Mouse (Mus musculus) myocyte (in vitro differentiated cells): ENCODE data around the gene Endou. TPM values are rescaled to one million over a fixed set of nuclear protein-coding genes. Genes with fewer than 3 reads are reported as not detected.

Experiments used
- H3K27me3 ChIP-seq: one replicate; pipeline ENCODE4 v1.6.1; 2011; ENCODE audit not compliant: control insufficient read depth, insufficient read depth, insufficient read length
- H3K36me3 ChIP-seq: one replicate; pipeline ENCODE4 v1.6.1; 2011; ENCODE audit not compliant: control insufficient read depth, insufficient read depth
- H3K4me2 ChIP-seq: one replicate; pipeline ENCODE4 v1.6.1; 2011; ENCODE audit warnings: low read depth, control low read depth
- H3K4me3 ChIP-seq: one replicate; pipeline ENCODE4 v1.5.1; 2011; ENCODE audit warnings: mild to moderate bottlenecking, control low read depth, moderate library complexity
- H3K79me2 ChIP-seq: one replicate; pipeline ENCODE4 v1.6.1; 2011; ENCODE audit not compliant: control insufficient read depth, insufficient read depth
- H3ac ChIP-seq: one replicate; pipeline ENCODE4 v1.6.1; 2011; ENCODE audit not compliant: control insufficient read depth, insufficient read length
- CEBPB ChIP-seq: IDR thresholded peaks from 2 replicates; pipeline ENCODE4 v1.6.1; 2011; ENCODE audit warnings: mild to moderate bottlenecking, moderate library complexity; ENCODE audit not compliant: poor library complexity, insufficient read depth, severe bottlenecking
- E2F4 ChIP-seq: IDR thresholded peaks from one replicate; pipeline ENCODE4 v1.6.1; 2011; ENCODE audit warnings: mild to moderate bottlenecking, control low read depth, moderate library complexity; ENCODE audit not compliant: insufficient read depth
- MAX ChIP-seq: IDR thresholded peaks from one replicate; pipeline ENCODE4 v1.6.1; 2011; ENCODE audit warnings: low read depth, mild to moderate bottlenecking, control low read depth
- MYOD1 ChIP-seq, 3 experiments: IDR thresholded peaks; one replicate each; pipeline ENCODE4 v1.6.1; 2011; ENCODE audit warnings: control low read depth in 2 of 3, low read depth in 2 of 3, mild to moderate bottlenecking in 2 of 3, moderate library complexity in 1 of 3; ENCODE audit not compliant: insufficient read length in 2 of 3, control insufficient read depth in 1 of 3
- MYOG ChIP-seq, 3 experiments: IDR thresholded peaks; one replicate each; pipeline ENCODE4 v1.6.1; 2011; ENCODE audit warnings: control low read depth in 2 of 3, low read depth in 2 of 3, mild to moderate bottlenecking in 2 of 3; ENCODE audit not compliant: insufficient read length in 2 of 3, control insufficient read depth in 1 of 3, insufficient read depth in 1 of 3
- POLR2A ChIP-seq: IDR thresholded peaks from one replicate; pipeline ENCODE4 v1.6.1; 2011; ENCODE audit warnings: low read depth, mild to moderate bottlenecking, control low read depth, moderate library complexity; ENCODE audit not compliant: insufficient read length
- POLR2AphosphoS2 ChIP-seq: IDR thresholded peaks from one replicate; pipeline ENCODE4 v1.6.1; 2011; ENCODE audit warnings: low read depth, control low read depth; ENCODE audit not compliant: insufficient read length
- REST ChIP-seq: IDR thresholded peaks from one replicate; pipeline ENCODE4 v1.6.1; 2011; ENCODE audit warnings: mild to moderate bottlenecking, control low read depth, moderate library complexity; ENCODE audit not compliant: insufficient read depth, insufficient read length
- SRF ChIP-seq: IDR thresholded peaks from one replicate; pipeline ENCODE4 v1.6.1; 2011; ENCODE audit warnings: low read depth; ENCODE audit not compliant: control insufficient read depth, insufficient read length
- TCF12 ChIP-seq: IDR thresholded peaks from one replicate; pipeline ENCODE4 v1.6.1; 2011; ENCODE audit warnings: mild to moderate bottlenecking, control low read depth; ENCODE audit not compliant: poor library complexity, insufficient read depth, severe bottlenecking
- TCF3 ChIP-seq: IDR thresholded peaks from one replicate; pipeline ENCODE4 v1.6.1; 2011; ENCODE audit warnings: low read depth, control low read depth; ENCODE audit not compliant: insufficient read length
- USF1 ChIP-seq: IDR thresholded peaks from one replicate; pipeline ENCODE4 v1.6.1; 2011; ENCODE audit warnings: low read depth, mild to moderate bottlenecking, control low read depth, moderate library complexity
- polyA plus RNA-seq: library from polyadenylated mRNA; unstranded; fragments of >200 nt; fragmentation: generic; extraction: Trizol; gene quantifications from one replicate; pipeline ENCODE4 v1.2.1, GENCODE M21; 2012; ENCODE audit warnings: missing spikeins

The Endou gene
- polyA plus RNA-seq, 1 experiment = 0.01 TPM

- Histone ChIP-seq H3K27me3 (peaks cover 26% of the 10 kb centered on the region), H3ac (no peak overlapping the region), H3K4me2 (peak overlapping the region; percentile 79), H3K4me3 (no peak overlapping the region), H3K79me2 (no peaks in the 10 kb centered on the region), H3K36me3 (no peaks in the 10 kb centered on the region)
- peak; percentile 81 for TF ChIP-seq TCF12
- peak; percentile 24 for TF ChIP-seq SRF
- TF ChIP-seq TCF3 = peak; percentile 83
- no peak for TF ChIP-seq E2F4
- TF ChIP-seq CEBPB = peak; percentile 12; the same call in 1 of the 2 replicates
- no peak for TF ChIP-seq POLR2AphosphoS2
- peak in 2 of 3 experiments; percentile 90 to 95 for TF ChIP-seq MYOD1 (IDR thresholded peaks at IDR 0.05; ENCODE audit: control insufficient read depth in 1 of 3, insufficient read length in 2 of 3, low read depth in 2 of 3)
- TF ChIP-seq REST = no peak
- TF ChIP-seq MYOG (IDR thresholded peaks at IDR 0.05; ENCODE audit: control insufficient read depth in 1 of 3, insufficient read depth in 1 of 3, insufficient read length in 2 of 3, low read depth in 2 of 3) = peak in 2 of 3 experiments; percentile 80 to 92
Measured at GRCm38 (mm10) chr15:97750697-97751096, 19.6 kb upstream of the Endou start.

GRCm38 (mm10) chr15:97749841-97750240 is 18.7 kb upstream of the Endou start:
- Histone ChIP-seq H3K4me2 (no peak overlapping the region), H3K79me2 (no peaks in the 10 kb centered on the region), H3K36me3 (no peaks in the 10 kb centered on the region), H3K4me3 (no peak overlapping the region), H3K27me3 (peaks cover 34% of the 10 kb centered on the region), H3ac (no peak overlapping the region)
- TF ChIP-seq POLR2A (no peak), TCF3 (no peak), USF1 (no peak), E2F4 (no peak), SRF (no peak), MYOG (IDR thresholded peaks at IDR 0.05; ENCODE audit: control insufficient read depth in 1 of 3, insufficient read depth in 1 of 3, insufficient read length in 2 of 3, low read depth in 2 of 3) (no peak), MAX (no peak), REST (no peak), CEBPB (no peak), POLR2AphosphoS2 (no peak), TCF12 (no peak), MYOD1 (IDR thresholded peaks at IDR 0.05; ENCODE audit: control insufficient read depth in 1 of 3, insufficient read length in 2 of 3, low read depth in 2 of 3) (no peak)

GRCm38 (mm10) chr15:97749397-97749796 is 18.3 kb upstream of the Endou start:
- Histone ChIP-seq H3K27me3 (peaks cover 34% of the 10 kb centered on the region), H3K4me3 (no peak overlapping the region), H3K4me2 (no peak overlapping the region), H3K36me3 (no peaks in the 10 kb centered on the region), H3ac (no peak overlapping the region), H3K79me2 (no peaks in the 10 kb centered on the region)
- TF ChIP-seq POLR2AphosphoS2 (no peak), MYOD1 (IDR thresholded peaks at IDR 0.05; ENCODE audit: control insufficient read depth in 1 of 3, insufficient read length in 2 of 3, low read depth in 2 of 3) (no peak), MYOG (IDR thresholded peaks at IDR 0.05; ENCODE audit: control insufficient read depth in 1 of 3, insufficient read depth in 1 of 3, insufficient read length in 2 of 3, low read depth in 2 of 3) (no peak), POLR2A (no peak), SRF (no peak), E2F4 (no peak), MAX (no peak), CEBPB (no peak), REST (no peak), USF1 (no peak), TCF3 (no peak), TCF12 (no peak)

GRCm38 (mm10) chr15:97748964-97749363 is 17.8 kb upstream of the Endou start:
- no peaks in the 10 kb centered on the region for H3K79me2 ChIP-seq
- H3K36me3 ChIP-seq = no peaks in the 10 kb centered on the region

GRCm38 (mm10) chr15:97748309-97748708 is 17.2 kb upstream of the Endou start:
- no peak overlapping the region for H3ac ChIP-seq
- H3K4me3 ChIP-seq = no peak overlapping the region
- no peak overlapping the region for H3K4me2 ChIP-seq
- no peak for TF ChIP-seq TCF3
- TF ChIP-seq REST = no peak
- TF ChIP-seq TCF12 = no peak
- no peak for TF ChIP-seq MYOG (IDR thresholded peaks at IDR 0.05; ENCODE audit: control insufficient read depth in 1 of 3, insufficient read depth in 1 of 3, insufficient read length in 2 of 3, low read depth in 2 of 3)
- TF ChIP-seq CEBPB = no peak
- TF ChIP-seq E2F4 = no peak
- TF ChIP-seq USF1 = no peak
- TF ChIP-seq SRF = no peak
- no peaks in the 10 kb centered on the region for H3K36me3 ChIP-seq
- no peaks in the 10 kb centered on the region for H3K79me2 ChIP-seq
- H3K27me3 ChIP-seq = peaks cover 37% of the 10 kb centered on the region

More at GRCm38 (mm10) chr15:97748964-97749363, 17.8 kb upstream of the Endou start:
- Histone ChIP-seq H3K4me3 (no peak overlapping the region), H3K4me2 (no peak overlapping the region), H3K27me3 (peaks cover 36% of the 10 kb centered on the region), H3ac (no peak overlapping the region)
- TF ChIP-seq REST = no peak
- TF ChIP-seq MYOG (IDR thresholded peaks at IDR 0.05; ENCODE audit: control insufficient read depth in 1 of 3, insufficient read depth in 1 of 3, insufficient read length in 2 of 3, low read depth in 2 of 3) = no peak
- no peak for TF ChIP-seq TCF3
- TF ChIP-seq POLR2AphosphoS2 = no peak
- no peak for TF ChIP-seq MAX
- TF ChIP-seq CEBPB = no peak
- no peak for TF ChIP-seq MYOD1 (IDR thresholded peaks at IDR 0.05; ENCODE audit: control insufficient read depth in 1 of 3, insufficient read length in 2 of 3, low read depth in 2 of 3)
- TF ChIP-seq SRF = no peak
